Mouse (Mus musculus): ENCODE measurements around the gene Utp6. TPM values are rescaled to one million over a fixed set of nuclear protein-coding genes. Genes with fewer than 3 reads are reported as not detected.
A peak's percentile ranks its signal among the peaks of the same experiment; 100 is the strongest.

Gene Utp6
- polyA plus RNA-seq, 1 experiment from 2014 or later: 47.3 TPM

GRCm38 (mm10) chr11:79935766-79936165 is 26.4 kb downstream of the Utp6 start:
- H3K4me2 ChIP-seq: no peak overlapping the region
- H3K27ac ChIP-seq (ENCODE audit: low read depth, low read length): no peak overlapping the region
- no peaks in the 10 kb centered on the region for H3K4me1 ChIP-seq (ENCODE audit: control insufficient read depth, insufficient read depth, low read length)
- H3K9ac ChIP-seq (ENCODE audit: low read depth, low read length): no peak overlapping the region
- no peaks in the 10 kb centered on the region for H3K27me3 ChIP-seq (ENCODE audit: control insufficient read depth, insufficient read depth, low read length)
- no peak for ATAC-seq (replicated peaks; ENCODE audit: insufficient number of reproducible peaks, low FRiP score, low TSS enrichment)
- H3K9me3 ChIP-seq (replicated peaks; ENCODE audit: control insufficient read depth, low read length): no peaks in the 10 kb centered on the region
- H3K4me3 ChIP-seq (ENCODE audit: low read depth, low read length): no peak overlapping the region
- WGBS (ENCODE audit: insufficient replicate concordance): 82% methylated on average over 9 of the region's 9 CpGs
- H3K36me3 ChIP-seq (ENCODE audit: control insufficient read depth, insufficient read depth, low read length): peaks cover 23% of the 10 kb centered on the region

- no peaks in the 10 kb centered on the region for H3K9me3 ChIP-seq (replicated peaks; ENCODE audit: control insufficient read depth, low read length)
- H3K4me1 ChIP-seq (ENCODE audit: control insufficient read depth, insufficient read depth, low read length): 0 out of 2 replicates have a peak, but pooled peaks cover 3% of the 10 kb centered on the region
- H3K36me3 ChIP-seq (ENCODE audit: control insufficient read depth, insufficient read depth, low read length): no peaks in the 10 kb centered on the region
- 93% methylated on average over 1 of the region's 1 CpGs for WGBS (ENCODE audit: insufficient replicate concordance)
- H3K27ac ChIP-seq (ENCODE audit: low read depth, low read length): no peak overlapping the region
- H3K9ac ChIP-seq (ENCODE audit: low read depth, low read length): no peak overlapping the region
- no peak overlapping the region for H3K4me3 ChIP-seq (ENCODE audit: low read depth, low read length)
- H3K4me2 ChIP-seq: no peak overlapping the region
- H3K27me3 ChIP-seq (ENCODE audit: control insufficient read depth, insufficient read depth, low read length): no peaks in the 10 kb centered on the region
- ATAC-seq (replicated peaks; ENCODE audit: insufficient number of reproducible peaks, low FRiP score, low TSS enrichment): no peak
Measured at GRCm38 (mm10) chr11:79922766-79923165, 39.4 kb downstream of the Utp6 start.

- Histone ChIP-seq H3K4me2 (no peak overlapping the region), H3K27ac (ENCODE audit: low read depth, low read length) (no peak overlapping the region), H3K4me1 (ENCODE audit: control insufficient read depth, insufficient read depth, low read length) (0 out of 2 replicates have a peak, but pooled peaks cover 3% of the 10 kb centered on the region), H3K9me3 (replicated peaks; ENCODE audit: control insufficient read depth, low read length) (no peaks in the 10 kb centered on the region), H3K9ac (ENCODE audit: low read depth, low read length) (no peak overlapping the region), H3K36me3 (ENCODE audit: control insufficient read depth, insufficient read depth, low read length) (no peaks in the 10 kb centered on the region), H3K4me3 (ENCODE audit: low read depth, low read length) (no peak overlapping the region), H3K27me3 (ENCODE audit: control insufficient read depth, insufficient read depth, low read length) (no peaks in the 10 kb centered on the region)
- ATAC-seq (replicated peaks; ENCODE audit: insufficient number of reproducible peaks, low FRiP score, low TSS enrichment): no peak
- WGBS (ENCODE audit: insufficient replicate concordance): 58% methylated on average over 3 of the region's 3 CpGs
Measured at GRCm38 (mm10) chr11:79922157-79922556, 40.0 kb downstream of the Utp6 start.

- Histone ChIP-seq H3K4me3 (ENCODE audit: low read depth, low read length) (no peak overlapping the region), H3K27ac (ENCODE audit: low read depth, low read length) (no peak overlapping the region), H3K9me3 (replicated peaks; ENCODE audit: control insufficient read depth, low read length) (no peaks in the 10 kb centered on the region), H3K27me3 (ENCODE audit: control insufficient read depth, insufficient read depth, low read length) (no peaks in the 10 kb centered on the region), H3K4me1 (ENCODE audit: control insufficient read depth, insufficient read depth, low read length) (peaks cover 3% of the 10 kb centered on the region; the same call in 1 of the 2 replicates), H3K9ac (ENCODE audit: low read depth, low read length) (no peak overlapping the region), H3K36me3 (ENCODE audit: control insufficient read depth, insufficient read depth, low read length) (no peaks in the 10 kb centered on the region), H3K4me2 (no peak overlapping the region; the same call in 1 of the 2 replicates)
- 49% methylated on average over 5 of the region's 5 CpGs for WGBS (ENCODE audit: insufficient replicate concordance)
- no peak for ATAC-seq (replicated peaks; ENCODE audit: insufficient number of reproducible peaks, low FRiP score, low TSS enrichment)
Measured at GRCm38 (mm10) chr11:79920505-79921025, 41.6 kb downstream of the Utp6 start.

- Histone ChIP-seq H3K27me3 (ENCODE audit: control insufficient read depth, insufficient read depth, low read length) (no peaks in the 10 kb centered on the region), H3K4me3 (ENCODE audit: low read depth, low read length) (no peak overlapping the region), H3K9me3 (replicated peaks; ENCODE audit: control insufficient read depth, low read length) (no peaks in the 10 kb centered on the region), H3K36me3 (ENCODE audit: control insufficient read depth, insufficient read depth, low read length) (no peaks in the 10 kb centered on the region), H3K27ac (ENCODE audit: low read depth, low read length) (no peak overlapping the region), H3K4me2 (peak overlapping the region; percentile 17; the same call in 1 of the 2 replicates), H3K4me1 (ENCODE audit: control insufficient read depth, insufficient read depth, low read length) (peaks cover 3% of the 10 kb centered on the region; the same call in 1 of the 2 replicates), H3K9ac (ENCODE audit: low read depth, low read length) (no peak overlapping the region)
- ATAC-seq (replicated peaks; ENCODE audit: insufficient number of reproducible peaks, low FRiP score, low TSS enrichment): no peak
- WGBS (ENCODE audit: insufficient replicate concordance): 16% methylated on average over 13 of the region's 13 CpGs
Measured at GRCm38 (mm10) chr11:79919685-79920504, 42.3 kb downstream of the Utp6 start.

GRCm38 (mm10) chr11:79915696-79916349 is 46.4 kb downstream of the Utp6 start:
- H3K36me3 ChIP-seq (ENCODE audit: control insufficient read depth, insufficient read depth, low read length): no peaks in the 10 kb centered on the region
- H3K9ac ChIP-seq (ENCODE audit: low read depth, low read length): no peak overlapping the region
- H3K4me2 ChIP-seq: no peak overlapping the region
- no peak for ATAC-seq (replicated peaks; ENCODE audit: insufficient number of reproducible peaks, low FRiP score, low TSS enrichment)
- peaks cover 3% of the 10 kb centered on the region; the same call in 1 of the 2 replicates for H3K4me1 ChIP-seq (ENCODE audit: control insufficient read depth, insufficient read depth, low read length)
- WGBS (ENCODE audit: insufficient replicate concordance): 67% methylated on average over 9 of the region's 9 CpGs
- H3K27me3 ChIP-seq (ENCODE audit: control insufficient read depth, insufficient read depth, low read length): no peaks in the 10 kb centered on the region
- H3K27ac ChIP-seq (ENCODE audit: low read depth, low read length): no peak overlapping the region
- no peaks in the 10 kb centered on the region for H3K9me3 ChIP-seq (replicated peaks; ENCODE audit: control insufficient read depth, low read length)
- no peak overlapping the region for H3K4me3 ChIP-seq (ENCODE audit: low read depth, low read length)

- Histone ChIP-seq H3K36me3 (ENCODE audit: control insufficient read depth, insufficient read depth, low read length) (no peaks in the 10 kb centered on the region), H3K4me1 (ENCODE audit: control insufficient read depth, insufficient read depth, low read length) (no peaks in the 10 kb centered on the region), H3K9ac (ENCODE audit: low read depth, low read length) (no peak overlapping the region), H3K9me3 (replicated peaks; ENCODE audit: control insufficient read depth, low read length) (no peaks in the 10 kb centered on the region), H3K4me2 (no peak overlapping the region), H3K4me3 (ENCODE audit: low read depth, low read length) (no peak overlapping the region), H3K27me3 (ENCODE audit: control insufficient read depth, insufficient read depth, low read length) (no peaks in the 10 kb centered on the region), H3K27ac (ENCODE audit: low read depth, low read length) (no peak overlapping the region)
- WGBS (ENCODE audit: insufficient replicate concordance): 69% methylated on average over 14 of the region's 14 CpGs
- ATAC-seq (replicated peaks; ENCODE audit: insufficient number of reproducible peaks, low FRiP score, low TSS enrichment): no peak
Measured at GRCm38 (mm10) chr11:79908600-79909483, 53.3 kb downstream of the Utp6 start.

GRCm38 (mm10) chr11:79906920-79907319 is 55.3 kb downstream of the Utp6 start:
- Histone ChIP-seq H3K9me3 (replicated peaks; ENCODE audit: control insufficient read depth, low read length) (no peaks in the 10 kb centered on the region), H3K27me3 (ENCODE audit: control insufficient read depth, insufficient read depth, low read length) (no peaks in the 10 kb centered on the region), H3K9ac (ENCODE audit: low read depth, low read length) (no peak overlapping the region), H3K27ac (ENCODE audit: low read depth, low read length) (no peak overlapping the region), H3K36me3 (ENCODE audit: control insufficient read depth, insufficient read depth, low read length) (no peaks in the 10 kb centered on the region), H3K4me3 (ENCODE audit: low read depth, low read length) (no peak overlapping the region), H3K4me2 (no peak overlapping the region), H3K4me1 (ENCODE audit: control insufficient read depth, insufficient read depth, low read length) (no peaks in the 10 kb centered on the region)
- ATAC-seq (replicated peaks; ENCODE audit: insufficient number of reproducible peaks, low FRiP score, low TSS enrichment): no peak
- 60% methylated on average over 9 of the region's 9 CpGs for WGBS (ENCODE audit: insufficient replicate concordance)
